Mouse (Mus musculus) G1E (cell line): Measurements from ENCODE around the gene Ugt1a10.

Source experiments
- CTCF ChIP-seq: IDR thresholded peaks from 2 replicates; pipeline ENCODE4 v1.5.1; 2012; ENCODE audit warnings: low read depth, low read length, inconsistent platforms, mixed read lengths
- GATA1 ChIP-seq: IDR thresholded peaks from 2 replicates; pipeline ENCODE4 v1.6.1; 2012; ENCODE audit warnings: borderline replicate concordance, low read length, inconsistent platforms, mixed read lengths
- GATA2 ChIP-seq: IDR thresholded peaks from 2 replicates; pipeline ENCODE4 v1.6.1; 2012; ENCODE audit warnings: low read depth, low read length, inconsistent platforms, borderline replicate concordance
- POLR2AphosphoS5 ChIP-seq: IDR thresholded peaks from 2 replicates; pipeline ENCODE4 v1.6.1; 2012; ENCODE audit warnings: low read depth, low read length, inconsistent platforms; ENCODE audit not compliant: insufficient replicate concordance
- TAL1 ChIP-seq: conservative IDR thresholded peaks from 2 replicates; pipeline ENCODE4 v1.6.1; 2012; ENCODE audit warnings: low read depth, low read length, inconsistent platforms, mixed read lengths

GRCm38 (mm10) chr1:88246386-88246785, 191.2 kb downstream of the Ugt1a10 start:
- TF ChIP-seq GATA2 (no peak), CTCF (no peak), TAL1 (no peak), GATA1 (no peak), POLR2AphosphoS5 (no peak)
